Mouse (Mus musculus) hindbrain, embryonic 11.5 days (tissue): Measurements from ENCODE around the gene Acad8. TPM values are rescaled to one million over a fixed set of nuclear protein-coding genes. Genes with fewer than 3 reads are reported as not detected.

Source experiments
- polyA plus RNA-seq: library from polyadenylated mRNA; unstranded; fragments of >200 nt; fragmentation: Nextera tagmentation; extraction: Ambion mirVana; gene quantifications from 2 replicates; pipeline ENCODE4 v1.2.1, GENCODE M21; 2014

Gene Acad8
- polyA plus RNA-seq, 1 experiment from 2014 or later: 34.3 TPM

Other genes with a start within 250 kb of the Acad8 start
- gene Glb1l2, start 193.1 kb downstream of the Acad8 start, polyA plus RNA-seq: 3.7 and 4.5 TPM in 2 replicates
- gene Glb1l3, start 138.7 kb downstream of the Acad8 start, polyA plus RNA-seq: not detected in 2 replicates
- not detected in 2 replicates for gene Gm1110, start 76.5 kb downstream of the Acad8 start, polyA plus RNA-seq
- 164 and 165 TPM in 2 replicates for gene Thyn1, start 144 bp upstream of the Acad8 start, polyA plus RNA-seq
- 55.9 and 64.2 TPM in 2 replicates for gene Vps26b, start 30.5 kb upstream of the Acad8 start, polyA plus RNA-seq
- 31.8 and 38.7 TPM in 2 replicates for gene Ncapd3, start 30.6 kb upstream of the Acad8 start, polyA plus RNA-seq
- 151 and 163 TPM in 2 replicates for gene Jam3, start 155.9 kb upstream of the Acad8 start, polyA plus RNA-seq